Mouse (Mus musculus) embryonic facial prominence, embryonic 11.5 days (tissue): ENCODE results near the gene Vamp4. TPM values are rescaled to one million over a fixed set of nuclear protein-coding genes. Genes with fewer than 3 reads are reported as not detected.

Experiments
- ATAC-seq: fragments of 200-750 bp; cut with Nextera tagmentation; replicated peaks from 2 replicates; pipeline ENCODE4 v1.8.0; 2017; ENCODE audit warnings: low read depth; ENCODE audit not compliant: insufficient number of reproducible peaks, low FRiP score, low TSS enrichment
- DNase-seq: peaks from one replicate; pipeline ENCODE4 v3.0.0-alpha.2; 2015; ENCODE audit warnings: low spot score
- H3K27ac ChIP-seq: fragments of 300-500 bp; sonication (generic); replicated peaks from 2 replicates; pipeline ENCODE4 v1.5.1; 2014; ENCODE audit warnings: mild to moderate bottlenecking, low read depth, low read length, control low read depth
- H3K27me3 ChIP-seq: fragments of 300-500 bp; sonication (generic); 2 replicates; pipeline ENCODE4 v1.6.1; 2014; ENCODE audit warnings: mild to moderate bottlenecking, low read length, moderate library complexity, mixed read lengths; ENCODE audit not compliant: control insufficient read depth, insufficient read depth
- H3K36me3 ChIP-seq: fragments of 300-500 bp; sonication (generic); replicated peaks from 2 replicates; pipeline ENCODE4 v1.6.1; 2014; ENCODE audit warnings: low read depth, mild to moderate bottlenecking, low read length, moderate library complexity, mixed read lengths; ENCODE audit not compliant: control insufficient read depth, insufficient read depth
- H3K4me1 ChIP-seq: fragments of 300-500 bp; sonication (generic); 2 replicates; pipeline ENCODE4 v1.6.1; 2014; ENCODE audit warnings: low read length, mixed read lengths; ENCODE audit not compliant: control insufficient read depth, insufficient read depth
- H3K4me2 ChIP-seq: fragments of 300-500 bp; sonication (generic); 2 replicates; pipeline ENCODE4 v1.6.1; 2014; ENCODE audit warnings: low read depth, mild to moderate bottlenecking, control low read depth, low read length, moderate library complexity
- H3K4me3 ChIP-seq: fragments of 300-500 bp; sonication (generic); 2 replicates; pipeline ENCODE4 v1.5.1; 2014; ENCODE audit warnings: low read depth, low read length, control low read depth
- H3K9ac ChIP-seq: fragments of 300-500 bp; sonication (generic); replicated peaks from 2 replicates; pipeline ENCODE4 v1.6.1; 2014; ENCODE audit warnings: mild to moderate bottlenecking, control low read depth, low read length
- H3K9me3 ChIP-seq: fragments of 300-500 bp; sonication (generic); replicated peaks from 2 replicates; pipeline ENCODE4 v1.6.1; 2016; ENCODE audit warnings: mild to moderate bottlenecking, low read length, inconsistent platforms, mixed read lengths; ENCODE audit not compliant: control insufficient read depth
- WGBS: fragments of 180-500 bp; shearing (Covaris S2); extraction: QIAGEN DNeasy Blood & Tissue Kit; methylation state at CpG from one replicate; pipeline ENCODE4 v1.1.7; 2014; 5-methylcytosine and 5-hydroxymethylcytosine counted together
- polyA plus RNA-seq: library from polyadenylated mRNA; unstranded; fragments of >200 nt; fragmentation: Nextera tagmentation; extraction: Ambion mirVana; gene quantifications from 2 replicates; pipeline ENCODE4 v1.2.1, GENCODE M21; 2014

Vamp4 gene
- polyA plus RNA-seq, 1 experiment from 2014 or later = 82.1 TPM

GRCm38 (mm10) chr1:162567351-162567750 lies 3.0 kb upstream of the Vamp4 start:
- no peaks in the 10 kb centered on the region for H3K9me3 ChIP-seq
- no peak overlapping the region for H3K4me2 ChIP-seq
- ATAC-seq (no peak), DNase-seq (peak; percentile 47)
- H3K9ac ChIP-seq = no peak overlapping the region
- H3K4me3 ChIP-seq = no peak overlapping the region
- no peaks in the 10 kb centered on the region; the same call in 1 of the 2 replicates for H3K4me1 ChIP-seq
- H3K27me3 ChIP-seq = no peaks in the 10 kb centered on the region
- H3K36me3 ChIP-seq = no peaks in the 10 kb centered on the region
- 28% methylated on average over 3 of the region's 3 CpGs for WGBS
- H3K27ac ChIP-seq = no peak overlapping the region

- peak; percentile 34 for DNase-seq
- WGBS = under 1% methylated on average over 46 of the region's 46 CpGs
Observed at GRCm38 (mm10) chr1:162570931-162571601, 751 bp downstream of the Vamp4 start.

GRCm38 (mm10) chr1:162575098-162575497 lies 4.8 kb downstream of the Vamp4 start:
- Histone ChIP-seq H3K9ac (no peak overlapping the region), H3K9me3 (no peaks in the 10 kb centered on the region), H3K4me1 (no peaks in the 10 kb centered on the region), H3K36me3 (peaks cover 3% of the 10 kb centered on the region), H3K27me3 (no peaks in the 10 kb centered on the region), H3K4me2 (no peak overlapping the region), H3K27ac (no peak overlapping the region), H3K4me3 (no peak overlapping the region)
- no peak for DNase-seq
- ATAC-seq = no peak
- WGBS = 97% methylated on average over 3 of the region's 3 CpGs

More at GRCm38 (mm10) chr1:162570931-162571601, 751 bp downstream of the Vamp4 start:
- H3K9me3 ChIP-seq = no peaks in the 10 kb centered on the region
- peak overlapping the region; percentile 80 for H3K27ac ChIP-seq
- H3K36me3 ChIP-seq = peaks cover 3% of the 10 kb centered on the region; the same call in 1 of the 2 replicates
- H3K27me3 ChIP-seq = no peaks in the 10 kb centered on the region
- no peak; the same call in 1 of the 2 replicates for ATAC-seq
- peak overlapping the region; percentile 53 for H3K4me2 ChIP-seq
- peak overlapping the region; percentile 78 for H3K9ac ChIP-seq
- no peaks in the 10 kb centered on the region; the same call in 1 of the 2 replicates for H3K4me1 ChIP-seq
- H3K4me3 ChIP-seq = peak overlapping the region; percentile 57

DNA sequence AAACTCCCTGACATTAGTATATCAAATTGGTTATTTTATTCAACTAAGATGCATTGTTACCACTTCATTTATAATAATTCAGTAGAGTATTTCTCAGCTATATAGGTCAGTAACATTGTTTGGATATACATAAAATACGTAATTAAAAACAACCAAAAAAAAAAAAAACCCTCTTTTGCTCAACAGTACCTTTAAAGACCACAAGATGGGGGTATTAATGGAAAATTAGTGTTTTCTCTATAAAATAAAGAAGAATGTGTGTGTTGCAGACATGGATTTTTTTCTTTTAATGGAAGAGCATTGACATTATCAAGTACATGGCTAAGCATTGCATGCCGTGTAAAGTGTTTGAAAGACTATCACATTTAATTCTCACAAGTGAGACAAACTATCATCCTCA lies 12.6 kb downstream of the Vamp4 start:
- ATAC-seq = no peak
- WGBS = 94% methylated on average over 2 of the region's 2 CpGs
- no peaks in the 10 kb centered on the region for H3K4me1 ChIP-seq
- no peaks in the 10 kb centered on the region for H3K9me3 ChIP-seq
- H3K27me3 ChIP-seq = no peaks in the 10 kb centered on the region
- H3K27ac ChIP-seq = no peak overlapping the region
- H3K36me3 ChIP-seq = no peaks in the 10 kb centered on the region; the same call in none of the 2 replicates
- H3K9ac ChIP-seq = no peak overlapping the region
- H3K4me2 ChIP-seq = no peak overlapping the region
- no peak overlapping the region for H3K4me3 ChIP-seq
- no peak for DNase-seq

- H3K4me1 ChIP-seq = no peaks in the 10 kb centered on the region; the same call in 1 of the 2 replicates
- H3K27me3 ChIP-seq = no peaks in the 10 kb centered on the region
- no peak overlapping the region for H3K9ac ChIP-seq
- H3K4me3 ChIP-seq = no peak overlapping the region
- ATAC-seq (no peak), DNase-seq (no peak)
- WGBS = 92% methylated on average over 4 of the region's 4 CpGs
- H3K36me3 ChIP-seq = no peaks in the 10 kb centered on the region; the same call in 1 of the 2 replicates
- no peak overlapping the region for H3K4me2 ChIP-seq
- H3K27ac ChIP-seq = no peak overlapping the region
- H3K9me3 ChIP-seq = no peaks in the 10 kb centered on the region
Observed at GRCm38 (mm10) chr1:162586282-162586681, 16.0 kb downstream of the Vamp4 start.

- Histone ChIP-seq H3K27me3 (no peaks in the 10 kb centered on the region), H3K36me3 (no peaks in the 10 kb centered on the region; the same call in 1 of the 2 replicates), H3K27ac (no peak overlapping the region), H3K4me3 (no peak overlapping the region), H3K4me1 (no peaks in the 10 kb centered on the region; the same call in 1 of the 2 replicates), H3K9ac (no peak overlapping the region), H3K4me2 (no peak overlapping the region), H3K9me3 (no peaks in the 10 kb centered on the region)
- ATAC-seq (no peak), DNase-seq (no peak)
- 86% methylated on average over 3 of the region's 3 CpGs for WGBS
Observed at GRCm38 (mm10) chr1:162588606-162589005, 18.3 kb downstream of the Vamp4 start.

DNA sequence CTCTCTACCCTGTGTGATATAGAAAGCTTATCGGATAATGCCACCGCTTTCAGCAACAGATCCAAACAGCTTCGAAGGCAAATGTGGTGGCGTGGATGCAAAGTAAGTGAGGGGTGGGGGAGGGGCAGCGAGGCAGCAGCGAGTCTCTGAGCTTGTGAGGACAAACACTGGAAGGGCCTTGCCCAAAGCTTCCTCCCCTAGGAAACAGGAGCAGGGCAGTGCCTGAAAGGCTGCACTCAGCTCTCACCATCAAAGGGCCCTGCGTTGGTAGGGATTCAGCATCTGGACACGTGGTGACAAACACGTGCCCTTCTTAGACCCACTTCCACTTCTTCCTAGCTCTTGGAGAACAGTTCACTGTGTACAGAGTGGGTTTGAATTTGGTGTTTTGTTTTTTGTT lies 19.1 kb downstream of the Vamp4 start:
- WGBS = 5% methylated on average over 9 of the region's 9 CpGs
- Histone ChIP-seq H3K9ac (0 out of 2 replicates have a peak overlapping the region, but pooled peaks have one; percentile 15), H3K36me3 (no peaks in the 10 kb centered on the region), H3K27me3 (no peaks in the 10 kb centered on the region), H3K27ac (no peak overlapping the region), H3K4me3 (no peak overlapping the region), H3K4me1 (no peaks in the 10 kb centered on the region; the same call in 1 of the 2 replicates), H3K9me3 (no peaks in the 10 kb centered on the region), H3K4me2 (no peak overlapping the region)
- DNase-seq (peak; percentile 56), ATAC-seq (peak; percentile 82)

- Histone ChIP-seq H3K27ac (no peak overlapping the region), H3K4me3 (no peak overlapping the region), H3K9ac (no peak overlapping the region), H3K4me1 (no peaks in the 10 kb centered on the region; the same call in 1 of the 2 replicates), H3K9me3 (no peaks in the 10 kb centered on the region), H3K4me2 (no peak overlapping the region), H3K27me3 (no peaks in the 10 kb centered on the region), H3K36me3 (no peaks in the 10 kb centered on the region)
- no peak for DNase-seq
- 76% methylated on average over 8 of the region's 8 CpGs for WGBS
- no peak for ATAC-seq
Observed at GRCm38 (mm10) chr1:162590415-162590997, 20.2 kb downstream of the Vamp4 start.
